Mouse (Mus musculus) gastrocnemius, postnatal 4 days (tissue): ENCODE measurements around the gene Cbx8. TPM values are rescaled to one million over a fixed set of nuclear protein-coding genes. Genes with fewer than 3 reads are reported as not detected.
A peak's percentile ranks its signal among the peaks of the same experiment; 100 is the strongest.

Experiments used
- DNase-seq, 2 experiments: peaks; one replicate each; pipeline ENCODE4 v3.0.0; 2021 to 2022; ENCODE audit warnings: low spot score in 2 of 2, mixed read lengths in 2 of 2
- total RNA-seq, 2 experiments: library from RNA; stranded (reverse); gene quantifications; 2 replicates each; pipeline ENCODE4 v1.2.3; 2021

Cbx8 gene
- total RNA-seq, 2 experiments from 2014 or later = 4.6 to 5.3 TPM

- DNase-seq = no peak
Measured at GRCm38 (mm10) chr11:119051927-119052660, 11.3 kb upstream of the Cbx8 start.

DNA sequence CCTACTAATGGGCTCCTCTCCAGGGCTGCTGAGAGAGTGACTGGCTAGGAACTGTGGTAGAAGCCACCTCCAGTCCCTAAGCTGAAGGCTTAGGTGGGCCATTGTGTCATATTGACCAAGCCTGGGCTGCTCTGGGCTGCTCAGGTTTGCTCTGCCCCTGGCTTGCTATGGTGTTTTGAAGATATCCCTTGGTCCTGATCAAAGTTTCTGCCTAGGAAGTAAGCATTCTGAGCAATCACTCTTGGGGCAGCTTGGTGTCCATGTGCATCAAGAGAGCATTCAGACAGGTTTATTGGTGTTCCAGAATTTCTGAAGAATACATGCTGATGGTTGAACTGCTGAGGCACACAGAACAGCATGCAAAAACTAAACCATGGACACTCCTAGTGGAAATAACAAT lies 10.7 kb upstream of the Cbx8 start:
- DNase-seq = no peak

- no peak for DNase-seq
Measured at GRCm38 (mm10) chr11:119050361-119050760, 9.6 kb upstream of the Cbx8 start.

GRCm38 (mm10) chr11:119048133-119048510 lies 7.4 kb upstream of the Cbx8 start:
- no peak for DNase-seq

GRCm38 (mm10) chr11:119047261-119048132 lies 6.7 kb upstream of the Cbx8 start:
- DNase-seq = no peak

- peak in 1 of 2 experiments; percentile 61 for DNase-seq
Measured at GRCm38 (mm10) chr11:119046601-119047245, 6.0 kb upstream of the Cbx8 start.

DNA sequence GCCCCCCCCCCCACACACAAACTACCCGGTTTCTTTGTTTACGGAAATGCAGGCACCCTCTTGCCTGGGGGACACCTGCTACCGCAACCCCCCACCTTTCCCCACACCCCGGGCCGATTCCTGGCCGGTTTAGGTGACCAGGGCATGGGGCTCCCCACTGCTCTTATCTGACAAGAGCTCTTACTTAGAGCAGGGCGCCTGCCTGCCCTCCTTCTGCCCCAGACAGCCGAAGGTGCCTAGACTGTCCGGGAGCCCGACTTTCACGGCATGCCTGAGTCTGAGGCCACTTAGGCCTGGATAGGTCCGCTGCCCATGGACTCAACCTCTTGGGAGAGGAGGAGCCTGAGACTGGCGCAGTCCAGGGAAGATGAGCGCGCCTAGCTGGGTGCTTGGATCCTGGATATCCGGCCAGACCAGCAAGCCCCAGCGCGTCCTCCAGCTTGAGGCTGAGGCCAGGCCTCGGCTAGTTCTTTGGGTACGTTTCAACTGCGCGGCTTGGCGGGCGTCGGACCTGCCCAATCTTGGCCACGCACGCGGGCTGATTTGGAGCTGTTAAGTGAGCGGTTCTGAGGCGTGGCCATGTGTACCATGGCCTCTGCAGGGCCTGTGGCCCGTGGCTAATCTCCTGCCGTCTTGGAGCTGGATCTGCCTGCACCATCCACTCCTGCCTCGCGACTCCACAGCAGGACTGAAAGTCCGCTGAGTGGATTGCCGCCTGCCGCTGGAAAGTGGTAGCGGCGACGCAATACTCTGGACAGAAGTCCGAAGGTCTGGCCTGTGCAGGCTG lies 4.0 kb upstream of the Cbx8 start:
- no peak for DNase-seq

- DNase-seq = no peak
Measured at GRCm38 (mm10) chr11:119043761-119044550, 3.2 kb upstream of the Cbx8 start.

DNA sequence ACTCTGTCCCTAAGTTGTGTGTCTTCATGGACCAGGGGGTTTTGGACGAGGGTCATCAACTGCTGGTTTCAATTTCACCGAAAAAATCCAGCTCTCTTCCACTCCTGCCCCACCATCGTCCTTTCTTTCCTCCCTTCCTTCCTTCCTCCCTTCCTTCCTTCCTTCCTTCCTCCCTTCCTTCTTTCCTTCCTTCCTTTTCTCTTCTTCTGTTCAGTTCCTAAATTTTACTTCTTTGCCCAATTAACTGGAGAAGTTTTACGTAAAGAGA lies 2.4 kb upstream of the Cbx8 start:
- DNase-seq = no peak

GRCm38 (mm10) chr11:119042466-119043272 lies 1.9 kb upstream of the Cbx8 start:
- no peak for DNase-seq

DNA sequence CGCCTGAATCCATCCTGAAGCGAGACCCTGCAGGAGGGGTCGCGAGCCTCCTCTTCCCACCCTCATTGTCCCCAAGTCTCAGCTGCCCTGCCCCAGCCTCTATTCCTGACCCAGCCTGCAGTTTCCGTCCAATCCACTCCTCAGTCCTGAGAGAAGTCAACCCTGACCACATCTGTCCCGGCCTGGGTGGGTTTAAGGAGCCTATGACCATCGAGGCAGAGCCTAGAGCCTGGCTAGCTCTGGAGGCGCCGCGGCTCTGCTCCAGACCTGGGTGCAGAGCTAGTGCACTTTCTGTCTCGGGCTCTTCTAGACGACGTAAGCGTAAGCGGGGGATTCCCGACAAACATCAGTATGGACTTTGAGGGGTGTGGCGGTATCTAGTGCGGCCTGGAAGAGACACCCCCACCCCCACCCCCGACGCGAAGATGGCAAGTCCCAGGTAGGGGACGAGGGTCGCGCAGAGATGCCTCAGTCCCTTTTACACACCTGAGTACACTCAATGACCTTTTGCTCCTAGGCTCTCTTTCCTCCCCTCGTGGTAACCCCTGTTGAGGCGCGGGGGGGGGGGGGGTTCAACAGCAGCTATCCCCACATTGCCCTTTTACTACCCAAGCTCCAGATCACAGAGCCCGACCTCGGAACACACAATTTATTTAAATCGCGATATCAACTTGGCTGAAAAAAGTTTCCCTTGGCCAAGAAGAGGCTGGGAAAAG lies 1.1 kb upstream of the Cbx8 start:
- DNase-seq = no peak

DNA sequence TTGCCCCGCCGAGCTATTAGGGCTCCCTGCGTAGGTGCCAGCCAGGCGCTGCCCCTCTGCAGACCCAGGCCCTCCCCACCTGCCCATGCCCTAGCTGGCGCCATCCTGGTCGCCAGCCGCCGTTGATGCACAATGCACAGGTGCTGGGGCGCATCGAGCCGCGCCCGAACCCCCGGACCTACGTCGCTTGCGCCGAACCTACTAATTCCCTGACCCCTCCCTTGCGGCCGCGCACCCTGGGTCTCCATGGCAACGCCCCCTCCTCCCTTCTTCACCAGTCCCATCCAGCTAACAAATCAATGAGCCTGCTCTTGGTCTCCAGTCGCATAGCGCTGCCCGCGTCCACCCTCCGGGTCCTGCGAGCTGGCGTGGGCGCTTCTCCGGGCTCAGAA lies 552 bp upstream of the Cbx8 start:
- no peak for DNase-seq

DNA sequence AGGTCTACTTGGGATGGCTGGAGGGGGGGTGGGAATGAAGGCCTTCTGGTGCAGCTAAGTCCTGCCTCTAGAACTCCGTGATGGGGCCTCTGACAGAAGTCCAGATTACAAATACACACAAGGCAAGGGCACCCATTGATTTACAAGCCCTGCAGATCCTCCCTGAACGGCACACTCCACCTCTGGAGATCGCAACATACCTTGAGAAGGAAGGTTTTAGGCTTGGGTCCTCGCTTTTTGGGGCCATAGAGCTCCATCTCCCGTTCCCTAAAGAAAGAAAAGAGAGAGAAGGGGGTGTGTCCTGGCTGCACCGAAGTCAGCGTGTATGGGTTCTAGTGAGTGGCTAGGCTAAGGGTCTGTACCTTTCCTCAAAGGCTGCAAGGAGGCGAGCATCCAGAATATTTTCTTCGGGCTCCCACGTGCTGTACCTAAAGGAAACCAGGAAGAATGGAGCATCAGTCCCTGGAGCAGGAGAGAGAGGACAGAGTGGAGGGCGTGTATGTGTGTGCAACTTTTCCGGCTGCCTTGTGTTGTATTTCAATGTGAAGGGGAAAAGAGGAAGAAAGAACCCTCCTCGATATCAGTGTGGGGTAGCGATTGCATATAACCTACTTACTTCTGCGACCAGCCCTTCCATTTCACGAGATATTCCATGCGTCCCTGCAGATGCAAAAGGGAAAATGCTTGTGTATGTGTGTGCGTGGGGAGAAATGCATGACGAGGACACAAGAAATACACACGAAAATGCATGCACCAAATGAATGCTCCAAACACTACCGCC lies 847 bp downstream of the Cbx8 start:
- DNase-seq = no peak

DNA sequence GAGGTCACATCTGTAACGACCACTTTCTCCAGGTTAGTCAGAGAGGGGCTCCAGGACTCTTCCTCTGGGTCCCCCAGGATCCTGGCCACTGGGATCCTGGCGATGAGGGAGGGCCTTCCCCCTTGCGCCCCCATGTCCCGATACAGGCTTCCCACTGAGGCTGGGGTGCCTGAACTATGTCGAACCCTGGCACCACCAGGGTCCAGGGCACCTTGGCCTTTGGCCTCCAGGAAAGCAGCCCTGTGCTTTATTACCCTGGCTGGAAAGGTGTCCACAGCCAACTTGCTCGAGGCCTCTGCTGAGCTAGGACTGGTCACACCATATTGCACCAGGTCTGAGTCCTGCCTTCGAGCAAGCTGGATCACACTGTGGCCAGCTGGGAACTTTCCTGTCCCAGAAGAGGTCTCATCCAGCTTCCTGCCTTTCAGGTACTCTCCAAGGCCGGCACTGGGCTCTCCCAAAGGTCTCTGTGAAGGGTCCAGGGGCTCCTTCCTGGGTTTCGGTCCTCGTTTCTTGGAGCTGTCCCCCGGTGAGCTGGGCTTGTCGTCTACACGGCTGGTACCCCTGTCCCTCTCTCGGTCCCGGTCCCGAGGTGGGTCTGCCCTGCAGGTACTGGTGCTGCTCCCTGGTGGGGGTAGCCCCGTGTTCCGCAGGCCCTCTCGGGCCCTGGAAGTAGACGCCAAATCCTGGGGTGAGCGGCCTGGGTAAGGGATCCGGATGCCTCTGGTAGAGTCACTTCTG lies 1.9 kb downstream of the Cbx8 start:
- no peak for DNase-seq

DNA sequence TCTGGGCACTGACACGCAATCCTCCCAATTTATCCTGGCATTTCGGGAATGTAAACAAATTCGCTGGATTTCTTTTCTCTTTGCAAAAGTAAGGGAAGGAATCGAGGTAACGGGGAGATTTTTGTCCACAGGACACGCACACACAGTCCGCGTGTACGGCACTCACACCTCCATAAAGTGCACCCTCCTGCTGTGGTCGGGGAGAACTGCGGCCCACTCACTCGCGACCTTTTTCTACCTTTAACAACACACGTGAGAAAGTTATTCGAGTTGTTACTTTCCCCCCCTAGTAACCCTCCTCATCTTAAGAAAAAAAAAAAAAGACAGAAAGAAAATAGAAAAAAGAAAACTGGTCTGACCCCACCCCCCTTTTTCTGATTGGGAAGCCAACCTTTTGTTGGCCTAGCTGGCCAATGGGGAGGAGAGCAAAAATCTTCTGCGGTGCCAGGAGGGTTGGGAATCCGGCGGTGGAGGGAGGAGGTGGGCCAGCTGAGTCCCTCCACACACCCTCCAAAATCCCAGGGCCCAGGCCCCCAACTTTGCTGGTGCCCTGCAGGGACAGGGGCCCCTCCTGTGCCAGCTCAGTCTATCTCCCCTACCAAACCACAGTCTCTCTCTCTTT lies 2.9 kb downstream of the Cbx8 start:
- no peak for DNase-seq

GRCm38 (mm10) chr11:119036934-119037779 lies 3.6 kb downstream of the Cbx8 start:
- no peak for DNase-seq
